Comparison of ENCODE assay signal across 8 mouse cellular contexts in genomic region chr2:132576522-132577135, GRCm38 (mm10). TPM values are rescaled to one million over a fixed set of nuclear protein-coding genes. Genes with fewer than 3 reads are reported as not detected.
DNase-seq lines count a peak whose midpoint lies in the region; ATAC-seq and TF ChIP-seq lines count a peak whose summit lies in the region.

No protein-coding gene starts in this region.

- no peak overlapping the region; the same call in 1 of the 2 replicates for H3K9ac ChIP-seq in lung, postnatal 0 days (replicated peaks; ENCODE audit: low read depth)
- peak overlapping the region; percentile 95 for H3K9ac ChIP-seq in forebrain, embryonic 14.5 days (ENCODE audit: low read length)
- peak overlapping the region; percentile 96; the same call in 1 of the 2 replicates for H3K9ac ChIP-seq in limb, embryonic 14.5 days (ENCODE audit: low read depth, low read length, severe bottlenecking)
- H3K9ac ChIP-seq in stomach, embryonic 14.5 days (replicated peaks; ENCODE audit: low read depth, low read length) = peak overlapping the region; percentile 81; the same call in 1 of the 2 replicates

- H3K9me3 ChIP-seq in lung, postnatal 0 days (ENCODE audit: low read length) = no peaks in the 10 kb centered on the region
- no peaks in the 10 kb centered on the region for H3K9me3 ChIP-seq in forebrain, embryonic 14.5 days (replicated peaks; ENCODE audit: control insufficient read depth, low read length)
- H3K9me3 ChIP-seq in limb, embryonic 14.5 days (ENCODE audit: control insufficient read depth, low read length) = no peaks in the 10 kb centered on the region
- H3K9me3 ChIP-seq in stomach, embryonic 14.5 days (ENCODE audit: control insufficient read depth, low read depth, low read length) = no peaks in the 10 kb centered on the region

- H3K36me3 ChIP-seq in lung, postnatal 0 days (ENCODE audit: insufficient read depth, low read length) = no peaks in the 10 kb centered on the region
- H3K36me3 ChIP-seq in forebrain, embryonic 14.5 days (ENCODE audit: control insufficient read depth, insufficient read depth, low read length) = peaks cover 2% of the 10 kb centered on the region; the same call in 1 of the 2 replicates
- H3K36me3 ChIP-seq in limb, embryonic 14.5 days (ENCODE audit: control insufficient read depth, insufficient read depth, low read length) = peaks cover under 1% of the 10 kb centered on the region; the same call in 1 of the 2 replicates
- H3K36me3 ChIP-seq in stomach, embryonic 14.5 days (ENCODE audit: control insufficient read depth, insufficient read depth, low read length) = no peaks in the 10 kb centered on the region

- TF ChIP-seq CTCF in lung, postnatal 0 days (IDR thresholded peaks at IDR 0.05) = no peak

- H3K27ac ChIP-seq in lung, postnatal 0 days (ENCODE audit: low read length) = no peak overlapping the region
- H3K27ac ChIP-seq in forebrain, embryonic 14.5 days (ENCODE audit: low read depth, low read length) = no peak overlapping the region
- no peak overlapping the region for H3K27ac ChIP-seq in limb, embryonic 14.5 days (replicated peaks; ENCODE audit: low read depth, low read length)
- no peak overlapping the region for H3K27ac ChIP-seq in stomach, embryonic 14.5 days (ENCODE audit: low read length)

- no peak for TF ChIP-seq EP300 in lung, postnatal 0 days (IDR thresholded peaks at IDR 0.05)

- no peak for TF ChIP-seq POLR2A in limb, embryonic 14.5 days (IDR thresholded peaks at IDR 0.05; ENCODE audit: borderline replicate concordance, extremely low read depth, insufficient read depth, insufficient read length)

- no peak for DNase-seq in lung, postnatal 0 days (ENCODE audit: low spot score)
- DNase-seq in lung, adult 18-20 months = no peak
- no peak for DNase-seq in forebrain, embryonic 14.5 days (ENCODE audit: low spot score)
- DNase-seq in limb, embryonic 14.5 days (ENCODE audit: low spot score) = no peak
- no peak for DNase-seq in spleen, postnatal 36 days (ENCODE audit: low spot score in 2 of 2)
- no peak for DNase-seq in B cell, adult 2 months

- ATAC-seq in lung, postnatal 0 days = no peak
- no peak for ATAC-seq in forebrain, embryonic 14.5 days
- no peak for ATAC-seq in limb, embryonic 14.5 days (ENCODE audit: low FRiP score, low read depth)
- ATAC-seq in stomach, embryonic 14.5 days (ENCODE audit: insufficient number of reproducible peaks, insufficient read depth, low FRiP score, low read depth) = no peak
- ATAC-seq in megakaryocyte progenitor cell, adult 5-6 weeks (replicated peaks; ENCODE audit: poor library complexity) = no peak

- 23% methylated on average over 3 of the region's 3 CpGs for WGBS in lung, postnatal 0 days
- WGBS in forebrain, embryonic 14.5 days = 44% methylated on average over 3 of the region's 3 CpGs
- 19% methylated on average over 3 of the region's 3 CpGs for WGBS in limb, embryonic 14.5 days
- 40% methylated on average over 3 of the region's 3 CpGs for WGBS in stomach, embryonic 14.5 days

- H3K4me3 ChIP-seq in lung, postnatal 0 days (ENCODE audit: low read depth, low read length) = peak overlapping the region; percentile 88
- peak overlapping the region; percentile 84 for H3K4me3 ChIP-seq in forebrain, embryonic 14.5 days (ENCODE audit: low read depth, low read length)
- peak overlapping the region; percentile 78 for H3K4me3 ChIP-seq in limb, embryonic 14.5 days (replicated peaks; ENCODE audit: low read length)
- H3K4me3 ChIP-seq in stomach, embryonic 14.5 days (ENCODE audit: low read depth, low read length) = peak overlapping the region; percentile 89

- no peaks in the 10 kb centered on the region for H3K27me3 ChIP-seq in lung, postnatal 0 days (replicated peaks; ENCODE audit: insufficient read depth, low read length)
- no peaks in the 10 kb centered on the region for H3K27me3 ChIP-seq in forebrain, embryonic 14.5 days (replicated peaks; ENCODE audit: control insufficient read depth, insufficient read depth, low read length)
- H3K27me3 ChIP-seq in limb, embryonic 14.5 days (ENCODE audit: control insufficient read depth, insufficient read depth, low read length) = no peaks in the 10 kb centered on the region
- H3K27me3 ChIP-seq in stomach, embryonic 14.5 days (ENCODE audit: control insufficient read depth, insufficient read depth, low read length) = no peaks in the 10 kb centered on the region

- H3K4me1 ChIP-seq in lung, postnatal 0 days (ENCODE audit: insufficient read depth, low read depth, low read length) = peaks cover 11% of the 10 kb centered on the region; the same call in 1 of the 2 replicates
- peaks cover 16% of the 10 kb centered on the region for H3K4me1 ChIP-seq in forebrain, embryonic 14.5 days (ENCODE audit: control insufficient read depth, insufficient read depth, low read length)
- peaks cover 15% of the 10 kb centered on the region for H3K4me1 ChIP-seq in limb, embryonic 14.5 days (ENCODE audit: control insufficient read depth, insufficient read depth, low read length)
- peaks cover 16% of the 10 kb centered on the region; the same call in 1 of the 2 replicates for H3K4me1 ChIP-seq in stomach, embryonic 14.5 days (ENCODE audit: control insufficient read depth, insufficient read depth, low read length)

- H3K4me2 ChIP-seq in lung, postnatal 0 days (replicated peaks; ENCODE audit: low read depth, low read length) = peak overlapping the region; percentile 77; the same call in 1 of the 2 replicates
- peak overlapping the region; percentile 62 for H3K4me2 ChIP-seq in forebrain, embryonic 14.5 days (ENCODE audit: low read length)
- H3K4me2 ChIP-seq in limb, embryonic 14.5 days (replicated peaks; ENCODE audit: low read depth, low read length, severe bottlenecking) = peak overlapping the region; percentile 73
- peak overlapping the region; percentile 73 for H3K4me2 ChIP-seq in stomach, embryonic 14.5 days (replicated peaks; ENCODE audit: low read depth, low read length)

RNA-seq across cellular contexts. Expression of gene Gpcpd1, which starts 10.9 kb away (rescaled TPM):
- polyA plus RNA-seq in lung, postnatal 0 days (2015; fragmentation: Nextera tagmentation; extraction: Ambion mirVana) = 47.9 and 52.2 TPM in 2 replicates
- polyA plus RNA-seq in forebrain, embryonic 14.5 days (2014; fragmentation: Nextera tagmentation; extraction: Ambion mirVana) = 65.3 and 67.0 TPM in 2 replicates
- polyA plus RNA-seq in limb, embryonic 14.5 days (2012; rRNA removed) = 32.5 and 34.6 TPM in 2 replicates
- polyA plus RNA-seq in limb, embryonic 14.5 days (2014; fragmentation: Nextera tagmentation; extraction: Ambion mirVana) = 41.7 and 43.4 TPM in 2 replicates
- 41.3 and 47.4 TPM in 2 replicates for polyA plus RNA-seq in stomach, embryonic 14.5 days (2014; fragmentation: Nextera tagmentation; extraction: Ambion mirVana)
- total RNA-seq in megakaryocyte progenitor cell, adult 5-6 weeks (2015) = 28.9 and 32.2 TPM in 2 replicates
- 17.9 and 23.1 TPM in 2 replicates for total RNA-seq in megakaryocyte progenitor cell, adult 5-6 weeks (2017)
